Mouse (Mus musculus): ENCODE measurements around the gene Cyth3. TPM values are rescaled to one million over a fixed set of nuclear protein-coding genes. Genes with fewer than 3 reads are reported as not detected.

Gene Cyth3
- polyA plus RNA-seq, 1 experiment from 2014 or later = 52.0 TPM

GRCm38 (mm10) chr5:143622623-143623150 lies 440 bp downstream of the Cyth3 start:
- H3K4me2 ChIP-seq = peak overlapping the region; percentile 88
- no peaks in the 10 kb centered on the region for H3K36me3 ChIP-seq (ENCODE audit: insufficient read depth)
- H3K9me3 ChIP-seq (ENCODE audit: low read depth, low read length) = no peaks in the 10 kb centered on the region
- H3K27me3 ChIP-seq (ENCODE audit: insufficient read depth, low read length) = no peaks in the 10 kb centered on the region
- H3K9ac ChIP-seq = peak overlapping the region; percentile 82
- peaks cover 22% of the 10 kb centered on the region for H3K4me1 ChIP-seq (ENCODE audit: insufficient read depth)
- peak overlapping the region; percentile 71 for H3K27ac ChIP-seq (ENCODE audit: low read depth)
- TF ChIP-seq CTCF (IDR thresholded peaks at IDR 0.05; ENCODE audit: low read depth) = no peak
- WGBS = under 1% methylated on average over 48 of the region's 48 CpGs
- peak overlapping the region; percentile 78 for H3K4me3 ChIP-seq (ENCODE audit: low read depth, low read length)
- ATAC-seq (ENCODE audit: insufficient read depth) = peak; percentile 72
- no peak for DNase-seq

DNA sequence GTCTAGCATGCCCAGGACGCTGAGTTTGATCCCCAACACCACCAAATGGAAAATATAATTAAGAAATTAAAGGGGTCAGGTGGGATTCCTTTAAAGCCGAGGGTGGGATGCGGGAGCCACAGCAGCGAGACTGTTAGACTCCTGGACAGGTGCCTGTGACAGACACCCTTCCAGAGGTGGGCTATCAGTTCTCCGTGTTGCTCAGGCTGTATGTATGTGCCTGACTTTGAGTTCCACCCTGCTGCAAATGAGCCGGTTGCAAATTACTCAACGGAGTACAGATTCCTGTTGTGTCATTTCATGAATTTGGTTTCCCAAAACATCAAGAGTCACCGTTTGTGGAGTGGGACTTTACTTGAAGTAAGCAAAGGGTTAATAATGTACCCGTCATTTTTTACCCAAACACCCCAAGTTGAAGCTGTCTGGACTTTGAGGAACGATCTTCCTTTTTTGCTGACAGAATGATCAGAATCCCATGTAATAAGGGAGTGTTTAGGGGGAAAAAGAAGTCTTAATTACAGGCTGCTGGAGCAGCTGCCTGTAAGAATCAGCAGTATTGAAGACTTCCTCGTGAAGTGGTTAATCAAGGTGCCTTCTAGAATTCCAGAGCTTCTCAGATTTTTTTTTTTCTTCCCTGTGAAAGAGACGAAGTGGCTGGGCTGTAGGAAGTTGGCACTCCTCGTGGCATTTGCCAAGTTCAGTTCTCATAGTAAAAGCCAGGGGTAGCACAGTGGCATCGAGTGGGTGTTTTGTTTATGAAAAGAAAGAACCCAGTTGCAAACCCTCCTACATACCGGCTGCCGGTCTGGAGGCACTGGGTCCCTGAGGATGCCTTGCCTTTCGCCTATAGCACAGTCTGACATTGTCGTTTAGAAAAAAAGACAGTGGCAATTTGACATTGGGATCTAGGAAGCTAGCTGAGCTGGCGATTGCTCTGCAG lies 1.4 kb downstream of the Cyth3 start:
- Histone ChIP-seq H3K4me2 (peak overlapping the region; percentile 88), H3K9me3 (ENCODE audit: low read depth, low read length) (no peaks in the 10 kb centered on the region), H3K4me1 (ENCODE audit: insufficient read depth) (peaks cover 22% of the 10 kb centered on the region), H3K4me3 (ENCODE audit: low read depth, low read length) (peak overlapping the region; percentile 78), H3K36me3 (ENCODE audit: insufficient read depth) (no peaks in the 10 kb centered on the region), H3K27ac (ENCODE audit: low read depth) (no peak overlapping the region; the same call in 1 of the 2 replicates), H3K27me3 (ENCODE audit: insufficient read depth, low read length) (no peaks in the 10 kb centered on the region), H3K9ac (peak overlapping the region; percentile 82)
- no peak for ATAC-seq (ENCODE audit: insufficient read depth)
- TF ChIP-seq CTCF (IDR thresholded peaks at IDR 0.05; ENCODE audit: low read depth) = no peak
- WGBS = 33% methylated on average over 19 of the region's 19 CpGs
- no peak for DNase-seq

GRCm38 (mm10) chr5:143624449-143624848 lies 2.2 kb downstream of the Cyth3 start:
- no peak overlapping the region for H3K9ac ChIP-seq
- DNase-seq (no peak), ATAC-seq (ENCODE audit: insufficient read depth) (no peak)
- no peaks in the 10 kb centered on the region for H3K27me3 ChIP-seq (ENCODE audit: insufficient read depth, low read length)
- TF ChIP-seq CTCF (IDR thresholded peaks at IDR 0.05; ENCODE audit: low read depth) = no peak
- H3K36me3 ChIP-seq (ENCODE audit: insufficient read depth) = no peaks in the 10 kb centered on the region
- H3K4me2 ChIP-seq = peak overlapping the region; percentile 88
- no peak overlapping the region for H3K27ac ChIP-seq (ENCODE audit: low read depth)
- no peak overlapping the region for H3K4me3 ChIP-seq (ENCODE audit: low read depth, low read length)
- H3K9me3 ChIP-seq (ENCODE audit: low read depth, low read length) = no peaks in the 10 kb centered on the region
- 70% methylated on average over 3 of the region's 3 CpGs for whole genome bisulfite sequencing
- H3K4me1 ChIP-seq (ENCODE audit: insufficient read depth) = peaks cover 22% of the 10 kb centered on the region

GRCm38 (mm10) chr5:143625497-143625896 lies 3.2 kb downstream of the Cyth3 start:
- Histone ChIP-seq H3K36me3 (ENCODE audit: insufficient read depth) (no peaks in the 10 kb centered on the region), H3K9ac (no peak overlapping the region)

DNA sequence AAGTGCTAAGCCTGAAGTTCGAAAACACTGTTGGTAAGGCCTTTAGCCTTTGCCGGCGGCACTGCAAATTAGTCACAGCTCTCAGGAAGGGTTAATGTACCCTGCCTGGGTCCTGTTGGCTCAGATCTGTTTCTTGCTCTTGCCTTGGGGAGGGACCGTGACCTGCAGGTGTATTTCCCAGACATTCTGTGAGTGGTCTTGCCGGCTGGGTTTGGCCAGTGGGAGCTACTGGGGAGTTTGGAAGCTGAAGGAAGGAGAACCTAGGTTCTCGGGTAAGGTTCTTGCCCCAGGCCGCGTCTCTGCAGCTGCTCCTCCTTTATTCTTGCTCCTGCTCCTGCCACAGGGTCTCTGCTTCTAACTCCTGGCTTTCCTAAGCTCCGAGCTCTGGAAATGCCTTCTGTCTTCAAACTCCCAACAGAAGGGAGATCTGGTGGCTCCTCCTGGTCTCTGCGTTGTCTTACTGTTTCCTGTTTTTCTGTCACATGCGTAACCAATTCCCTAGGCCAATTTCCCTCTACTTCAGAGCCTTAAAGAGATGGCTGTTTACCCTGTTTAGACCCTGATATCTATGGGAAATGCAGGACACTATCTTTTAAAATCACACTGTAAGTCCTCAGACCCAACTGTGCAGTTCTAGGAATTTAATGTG lies 3.8 kb downstream of the Cyth3 start:
- Histone ChIP-seq H3K4me2 (peak overlapping the region; percentile 44), H3K27ac (ENCODE audit: low read depth) (peak overlapping the region; percentile 73), H3K27me3 (ENCODE audit: insufficient read depth, low read length) (no peaks in the 10 kb centered on the region), H3K9ac (0 out of 2 replicates have a peak overlapping the region, but pooled peaks have one; percentile 27), H3K36me3 (ENCODE audit: insufficient read depth) (no peaks in the 10 kb centered on the region), H3K4me1 (ENCODE audit: insufficient read depth) (peaks cover 22% of the 10 kb centered on the region), H3K4me3 (ENCODE audit: low read depth, low read length) (no peak overlapping the region; the same call in 1 of the 2 replicates), H3K9me3 (ENCODE audit: low read depth, low read length) (0 out of 2 replicates have a peak, but pooled peaks cover 4% of the 10 kb centered on the region)
- ATAC-seq (ENCODE audit: insufficient read depth) (no peak), DNase-seq (no peak)
- no peak for TF ChIP-seq CTCF (IDR thresholded peaks at IDR 0.05; ENCODE audit: low read depth)
- 51% methylated on average over 11 of the region's 11 CpGs for WGBS

More at GRCm38 (mm10) chr5:143625497-143625896, 3.2 kb downstream of the Cyth3 start:
- peak overlapping the region; percentile 73 for H3K27ac ChIP-seq (ENCODE audit: low read depth)
- 0 out of 2 replicates have a peak, but pooled peaks cover 4% of the 10 kb centered on the region for H3K9me3 ChIP-seq (ENCODE audit: low read depth, low read length)
- H3K4me1 ChIP-seq (ENCODE audit: insufficient read depth) = peaks cover 22% of the 10 kb centered on the region
- no peak for TF ChIP-seq CTCF (IDR thresholded peaks at IDR 0.05; ENCODE audit: low read depth)
- ATAC-seq (ENCODE audit: insufficient read depth) (no peak), DNase-seq (peak; percentile 57)
- no peaks in the 10 kb centered on the region for H3K27me3 ChIP-seq (ENCODE audit: insufficient read depth, low read length)
- peak overlapping the region; percentile 44 for H3K4me2 ChIP-seq
- H3K4me3 ChIP-seq (ENCODE audit: low read depth, low read length) = no peak overlapping the region
- WGBS = 61% methylated on average over 12 of the region's 12 CpGs

- 0 out of 2 replicates have a peak, but pooled peaks cover 4% of the 10 kb centered on the region for H3K9me3 ChIP-seq (ENCODE audit: low read depth, low read length)
- no peak overlapping the region for H3K4me3 ChIP-seq (ENCODE audit: low read depth, low read length)
- H3K27me3 ChIP-seq (ENCODE audit: insufficient read depth, low read length) = no peaks in the 10 kb centered on the region
- no peak for DNase-seq
- H3K4me2 ChIP-seq = no peak overlapping the region
- peak; percentile 51 for TF ChIP-seq CTCF (IDR thresholded peaks at IDR 0.05; ENCODE audit: low read depth)
- peaks cover 20% of the 10 kb centered on the region for H3K4me1 ChIP-seq (ENCODE audit: insufficient read depth)
- ATAC-seq (ENCODE audit: insufficient read depth) = no peak
- WGBS = 92% methylated on average over 6 of the region's 6 CpGs
- H3K36me3 ChIP-seq (ENCODE audit: insufficient read depth) = no peaks in the 10 kb centered on the region
- H3K9ac ChIP-seq = no peak overlapping the region
- H3K27ac ChIP-seq (ENCODE audit: low read depth) = no peak overlapping the region
Measured at GRCm38 (mm10) chr5:143627507-143627906, 5.3 kb downstream of the Cyth3 start.
